Mouse (Mus musculus) erythroblast, embryonic 14.5 days (primary cell): ENCODE measurements around the gene Ythdf1. TPM values are rescaled to one million over a fixed set of nuclear protein-coding genes. Genes with fewer than 3 reads are reported as not detected.

ENCODE experiments used
- H3K27me3 ChIP-seq: 2 replicates; pipeline ENCODE4 v1.6.1; 2012; ENCODE audit warnings: inconsistent platforms; ENCODE audit not compliant: control insufficient read depth
- H3K36me3 ChIP-seq: 2 replicates; pipeline ENCODE4 v1.6.1; 2012; ENCODE audit warnings: mild to moderate bottlenecking, inconsistent platforms; ENCODE audit not compliant: control insufficient read depth
- H3K4me1 ChIP-seq: 2 replicates; pipeline ENCODE4 v1.6.1; 2012; ENCODE audit warnings: inconsistent platforms; ENCODE audit not compliant: control insufficient read depth
- H3K4me3 ChIP-seq: replicated peaks from 2 replicates; pipeline ENCODE3; 2012; ENCODE audit warnings: moderate library complexity, mild to moderate bottlenecking, inconsistent platforms
- H3K9me3 ChIP-seq: 2 replicates; pipeline ENCODE4 v1.6.1; 2012; ENCODE audit warnings: low read length, inconsistent platforms, mixed read lengths; ENCODE audit not compliant: control insufficient read depth
- GATA1 ChIP-seq: IDR thresholded peaks from 2 replicates; pipeline ENCODE4 v1.6.1; 2012; ENCODE audit warnings: low read length, inconsistent platforms, mixed read lengths
- TAL1 ChIP-seq: IDR thresholded peaks from 3 replicates; pipeline ENCODE4 v1.6.1; 2012; ENCODE audit warnings: low read length, inconsistent platforms, mixed read lengths
- polyA plus RNA-seq: library from polyadenylated mRNA; stranded (reverse); fragments of >175 nt; gene quantifications from 2 replicates; pipeline ENCODE4 v1.2.3, GENCODE M21; 2012

The Ythdf1 gene
- polyA plus RNA-seq, 1 experiment = 2.0 TPM

- Histone ChIP-seq H3K36me3 (peaks cover 19% of the 10 kb centered on the region), H3K4me3 (no peak overlapping the region), H3K4me1 (peaks cover 20% of the 10 kb centered on the region), H3K27me3 (no peaks in the 10 kb centered on the region), H3K9me3 (no peaks in the 10 kb centered on the region)
- TF ChIP-seq TAL1 = no peak
- no peak for TF ChIP-seq GATA1
These were observed 2.0 kb upstream of the Ythdf1 start for GRCm38 (mm10) chr2:180922739-180923138.

- no peaks in the 10 kb centered on the region for H3K27me3 ChIP-seq
- H3K9me3 ChIP-seq = no peaks in the 10 kb centered on the region
- no peak for TF ChIP-seq GATA1
- H3K4me3 ChIP-seq = peak overlapping the region; percentile 99
- peaks cover 43% of the 10 kb centered on the region for H3K36me3 ChIP-seq
- peaks cover 33% of the 10 kb centered on the region for H3K4me1 ChIP-seq
These were observed 588 bp downstream of the Ythdf1 start for GRCm38 (mm10) chr2:180919913-180920809.

- H3K27me3 ChIP-seq = no peaks in the 10 kb centered on the region
- H3K4me1 ChIP-seq = peaks cover 33% of the 10 kb centered on the region
- peaks cover 85% of the 10 kb centered on the region for H3K36me3 ChIP-seq
- no peak overlapping the region for H3K4me3 ChIP-seq
- TF ChIP-seq TAL1 = no peak
- no peak for TF ChIP-seq GATA1
- no peaks in the 10 kb centered on the region for H3K9me3 ChIP-seq
These were observed 4.8 kb downstream of the Ythdf1 start for GRCm38 (mm10) chr2:180915886-180916433.

DNA sequence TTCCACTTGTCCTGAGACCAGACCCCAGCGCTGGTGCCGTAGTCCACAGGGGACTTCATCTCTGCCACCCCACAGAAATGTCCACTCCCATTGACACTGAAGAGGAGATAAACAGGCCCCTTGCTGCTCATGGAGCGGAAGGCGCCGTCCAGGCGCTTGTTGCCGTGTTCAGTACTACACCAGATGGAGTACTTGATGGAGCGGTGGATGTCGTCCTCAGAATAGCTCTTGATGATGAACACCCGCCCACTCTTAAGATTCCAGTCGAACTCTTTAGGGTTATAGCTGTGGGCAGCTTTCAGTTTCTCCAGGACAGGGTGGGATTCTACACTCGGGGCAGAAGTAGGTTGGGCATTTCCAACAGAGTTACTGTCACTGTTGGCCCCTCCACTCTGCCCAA lies 9.8 kb downstream of the Ythdf1 start:
- peaks cover 13% of the 10 kb centered on the region for H3K4me1 ChIP-seq
- TF ChIP-seq TAL1 (no peak), GATA1 (no peak)
- H3K4me3 ChIP-seq = no peak overlapping the region
- no peaks in the 10 kb centered on the region for H3K9me3 ChIP-seq
- no peaks in the 10 kb centered on the region for H3K27me3 ChIP-seq
- H3K36me3 ChIP-seq = peaks cover 93% of the 10 kb centered on the region

- no peak overlapping the region for H3K4me3 ChIP-seq
- TF ChIP-seq TAL1 = no peak
- TF ChIP-seq GATA1 = no peak
- peaks cover 10% of the 10 kb centered on the region for H3K4me1 ChIP-seq
- peaks cover 61% of the 10 kb centered on the region for H3K36me3 ChIP-seq
- H3K9me3 ChIP-seq = no peaks in the 10 kb centered on the region
- no peaks in the 10 kb centered on the region for H3K27me3 ChIP-seq
These were observed 15.1 kb downstream of the Ythdf1 start for GRCm38 (mm10) chr2:180905556-180906221.

- peaks cover 52% of the 10 kb centered on the region for H3K36me3 ChIP-seq
- H3K27me3 ChIP-seq = no peaks in the 10 kb centered on the region
- H3K4me1 ChIP-seq = peaks cover 10% of the 10 kb centered on the region
- no peaks in the 10 kb centered on the region for H3K9me3 ChIP-seq
- TF ChIP-seq GATA1 (no peak), TAL1 (no peak)
- no peak overlapping the region for H3K4me3 ChIP-seq
These were observed 16.1 kb downstream of the Ythdf1 start for GRCm38 (mm10) chr2:180904435-180905208.

DNA sequence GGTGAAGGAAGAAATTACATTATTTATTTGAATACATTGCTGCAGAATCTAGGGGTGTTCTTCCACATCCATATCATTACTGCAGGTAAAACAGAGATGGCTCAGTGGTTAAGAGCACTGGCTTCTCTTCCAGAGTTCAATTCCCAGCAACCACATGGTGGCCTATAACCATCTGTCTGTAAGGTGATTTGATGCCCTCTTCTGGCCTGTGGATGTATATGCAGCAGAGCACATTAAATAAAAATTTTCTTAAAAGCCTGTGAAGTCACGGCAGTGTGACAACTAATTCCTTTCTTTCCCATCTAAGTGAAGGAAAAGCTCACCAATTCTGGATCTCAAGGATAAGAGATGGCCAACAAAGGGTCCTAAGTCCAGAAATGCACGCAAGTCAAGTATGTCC lies 18.7 kb downstream of the Ythdf1 start:
- Histone ChIP-seq H3K4me1 (peaks cover 10% of the 10 kb centered on the region), H3K4me3 (no peak overlapping the region), H3K9me3 (no peaks in the 10 kb centered on the region), H3K36me3 (peaks cover 31% of the 10 kb centered on the region), H3K27me3 (peaks cover 11% of the 10 kb centered on the region)
- TF ChIP-seq TAL1 = no peak
- TF ChIP-seq GATA1 = no peak

DNA sequence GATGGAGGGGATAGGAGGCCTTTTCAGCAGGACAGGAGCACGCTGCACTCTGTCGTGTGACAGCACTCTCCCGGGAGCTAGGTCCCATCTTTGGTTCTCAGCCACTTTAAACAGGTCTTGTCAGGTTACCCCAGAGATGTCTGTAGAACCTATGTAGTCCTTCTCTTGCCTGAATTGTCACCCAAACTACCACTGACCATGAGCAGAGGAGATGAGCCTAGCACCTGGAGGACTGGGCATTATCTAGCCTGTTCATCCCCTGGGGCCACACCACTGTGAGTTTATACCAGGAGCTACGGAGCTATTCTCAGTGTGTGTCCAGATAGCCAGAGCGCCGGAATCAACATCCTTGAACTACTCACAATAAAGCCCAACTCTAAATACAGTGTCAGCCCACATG lies 22.9 kb downstream of the Ythdf1 start:
- Histone ChIP-seq H3K9me3 (peaks cover 4% of the 10 kb centered on the region; the same call in 1 of the 2 replicates), H3K27me3 (peaks cover 53% of the 10 kb centered on the region), H3K4me3 (no peak overlapping the region), H3K36me3 (no peaks in the 10 kb centered on the region; the same call in 1 of the 2 replicates), H3K4me1 (peaks cover 4% of the 10 kb centered on the region)
- TF ChIP-seq TAL1 (no peak), GATA1 (no peak)
